Mouse (Mus musculus) MEL (cell line): ENCODE results near the gene Tmeff1. TPM values are rescaled to one million over a fixed set of nuclear protein-coding genes. Genes with fewer than 3 reads are reported as not detected.

Source experiments
- DNase-seq: peaks from one replicate; pipeline ENCODE4 v3.0.0; 2011; ENCODE audit warnings: low read depth, low spot score
- H3K27ac ChIP-seq: 2 replicates; pipeline ENCODE4 v1.5.1; 2012; ENCODE audit warnings: low read depth, mild to moderate bottlenecking, control low read depth, low read length, moderate library complexity; ENCODE audit not compliant: control insufficient read depth
- H3K27me3 ChIP-seq, 2 experiments: fragments of 150-350 bp in 1 of 2; sonication (generic) in 1 of 2; 2 replicates each; pipeline ENCODE4 v1.6.1; 2012; ENCODE audit warnings: low read length in 2 of 2, mild to moderate bottlenecking in 2 of 2, improper control_type of control experiment in 1 of 2, moderate library complexity in 1 of 2; ENCODE audit not compliant: insufficient read depth in 2 of 2, control insufficient read depth in 1 of 2
- H3K36me3 ChIP-seq, 2 experiments: 2 replicates each; pipeline ENCODE4 v1.6.1; 2012 to 2014; ENCODE audit warnings: low read length in 2 of 2, improper control_type of control experiment in 1 of 2, inconsistent platforms in 1 of 2, mild to moderate bottlenecking in 1 of 2; ENCODE audit not compliant: insufficient read depth in 2 of 2, control insufficient read depth in 1 of 2
- H3K4me1 ChIP-seq, 2 experiments: fragments of 150-350 bp in 1 of 2; sonication (generic) in 1 of 2; 2 replicates each; pipeline ENCODE4 v1.6.1; 2012; ENCODE audit warnings: low read length in 2 of 2, improper control_type of control experiment in 1 of 2, mild to moderate bottlenecking in 1 of 2; ENCODE audit not compliant: insufficient read depth in 2 of 2, control insufficient read depth in 1 of 2
- H3K4me3 ChIP-seq, 2 experiments: fragments of 150-350 bp in 1 of 2; sonication (generic) in 1 of 2; 2 replicates each; pipeline ENCODE4 v1.5.1; 2012; ENCODE audit warnings: low read depth in 2 of 2, low read length in 2 of 2, mild to moderate bottlenecking in 2 of 2, moderate library complexity in 2 of 2, control low read depth in 1 of 2, improper control_type of control experiment in 1 of 2; ENCODE audit not compliant: control insufficient read depth in 1 of 2, insufficient read depth in 1 of 2
- H3K79me2 ChIP-seq: 2 replicates; pipeline ENCODE4 v1.6.1; 2012; ENCODE audit warnings: mild to moderate bottlenecking, low read length, moderate library complexity; ENCODE audit not compliant: control insufficient read depth, poor library complexity, insufficient read depth
- H3K9ac ChIP-seq: 2 replicates; pipeline ENCODE4 v1.6.1; 2012; ENCODE audit warnings: low read depth, mild to moderate bottlenecking, control low read depth, low read length, moderate library complexity; ENCODE audit not compliant: control insufficient read depth, poor library complexity, severe bottlenecking
- H3K9me3 ChIP-seq: fragments of 150-350 bp; sonication (generic); replicated peaks from 2 replicates; pipeline ENCODE4 v1.6.1; 2012; ENCODE audit warnings: mild to moderate bottlenecking, low read length, improper control_type of control experiment, moderate library complexity; ENCODE audit not compliant: insufficient read depth
- BHLHE40 ChIP-seq: IDR thresholded peaks from 2 replicates; pipeline ENCODE4 v1.6.1; 2012; ENCODE audit warnings: low read depth, mild to moderate bottlenecking, inconsistent platforms, low read length, improper control_type of control experiment, borderline replicate concordance
- CHD1 ChIP-seq: IDR thresholded peaks from 2 replicates; pipeline ENCODE4 v1.6.1; 2012; ENCODE audit warnings: low read depth, mild to moderate bottlenecking, inconsistent platforms, low read length, improper control_type of control experiment
- CHD2 ChIP-seq: IDR thresholded peaks from 2 replicates; pipeline ENCODE4 v1.6.1; 2011; ENCODE audit warnings: low read length, improper control_type of control experiment
- CTCF ChIP-seq, 3 experiments: IDR thresholded peaks in 2 of 3; conservative IDR thresholded peaks in 1 of 3; 2 replicates each; pipeline ENCODE4 v1.5.1; 2011 to 2012; ENCODE audit warnings: low read length in 3 of 3, low read depth in 2 of 3, mild to moderate bottlenecking in 2 of 3, improper control_type of control experiment in 1 of 3, inconsistent platforms in 1 of 3, mixed read lengths in 1 of 3, moderate library complexity in 1 of 3; ENCODE audit not compliant: control insufficient read depth in 1 of 3, insufficient read depth in 1 of 3, poor library complexity in 1 of 3, severe bottlenecking in 1 of 3
- ELF1 ChIP-seq: IDR thresholded peaks from 2 replicates; pipeline ENCODE4 v1.6.1; 2014; ENCODE audit warnings: low read depth, mild to moderate bottlenecking, inconsistent platforms, low read length, improper control_type of control experiment, moderate library complexity
- GABPA ChIP-seq: IDR thresholded peaks from 2 replicates; pipeline ENCODE4 v1.6.1; 2012; ENCODE audit warnings: low read depth, mild to moderate bottlenecking, inconsistent platforms, low read length, improper control_type of control experiment, moderate library complexity
- HCFC1 ChIP-seq: IDR thresholded peaks from 2 replicates; pipeline ENCODE4 v1.6.1; 2012; ENCODE audit warnings: low read depth, mild to moderate bottlenecking, inconsistent platforms, low read length, improper control_type of control experiment, moderate library complexity
- JUND ChIP-seq: IDR thresholded peaks from 2 replicates; pipeline ENCODE4 v1.6.1; 2011; ENCODE audit warnings: low read depth, mild to moderate bottlenecking, improper control_type of control experiment, low read length
- MEF2A ChIP-seq: IDR thresholded peaks from 2 replicates; pipeline ENCODE4 v1.6.1; 2014; ENCODE audit warnings: low read depth, mild to moderate bottlenecking, inconsistent platforms, low read length, improper control_type of control experiment; ENCODE audit not compliant: poor library complexity, insufficient replicate concordance, severe bottlenecking; ENCODE audit errors: extremely low read depth
- MYB ChIP-seq: IDR thresholded peaks from 2 replicates; pipeline ENCODE4 v1.6.1; 2011; ENCODE audit warnings: mild to moderate bottlenecking, low read depth, low read length, improper control_type of control experiment
- NELFE ChIP-seq: IDR thresholded peaks from 2 replicates; pipeline ENCODE4 v1.6.1; 2011; ENCODE audit warnings: low read depth, low read length, improper control_type of control experiment
- NRF1 ChIP-seq: IDR thresholded peaks from 2 replicates; pipeline ENCODE4 v1.6.1; 2014; ENCODE audit warnings: low read depth, mild to moderate bottlenecking, inconsistent platforms, low read length, improper control_type of control experiment, moderate library complexity; ENCODE audit not compliant: poor library complexity, insufficient read depth, severe bottlenecking
- POLR2A ChIP-seq, 2 experiments: IDR thresholded peaks; 2 replicates each; pipeline ENCODE4 v1.6.1; 2011 to 2012; ENCODE audit warnings: low read length in 2 of 2, mild to moderate bottlenecking in 2 of 2, control low read depth in 1 of 2, improper control_type of control experiment in 1 of 2, low read depth in 1 of 2, moderate library complexity in 1 of 2; ENCODE audit not compliant: control insufficient read depth in 1 of 2, insufficient read depth in 1 of 2, poor library complexity in 1 of 2
- POLR2AphosphoS5 ChIP-seq: IDR thresholded peaks from 2 replicates; pipeline ENCODE4 v1.6.1; 2012; ENCODE audit warnings: low read depth, borderline replicate concordance, mild to moderate bottlenecking, inconsistent platforms, low read length, moderate library complexity, mixed read lengths
- RAD21 ChIP-seq: IDR thresholded peaks from 2 replicates; pipeline ENCODE4 v1.6.1; 2011; ENCODE audit warnings: mild to moderate bottlenecking, low read depth, low read length, improper control_type of control experiment
- TCF12 ChIP-seq: IDR thresholded peaks from 2 replicates; pipeline ENCODE4 v1.6.1; 2014; ENCODE audit warnings: low read depth, mild to moderate bottlenecking, inconsistent platforms, low read length, improper control_type of control experiment, moderate library complexity
- UBTF ChIP-seq: IDR thresholded peaks from 2 replicates; pipeline ENCODE4 v1.6.1; 2012; ENCODE audit warnings: low read depth, mild to moderate bottlenecking, inconsistent platforms, low read length, improper control_type of control experiment, moderate library complexity, borderline replicate concordance; ENCODE audit not compliant: insufficient read depth
- USF1 ChIP-seq: IDR thresholded peaks from 2 replicates; pipeline ENCODE4 v1.6.1; 2014; ENCODE audit warnings: low read depth, mild to moderate bottlenecking, inconsistent platforms, low read length, improper control_type of control experiment, moderate library complexity
- ZC3H11A ChIP-seq: IDR thresholded peaks from 2 replicates; pipeline ENCODE4 v1.6.1; 2012; ENCODE audit warnings: low read depth, mild to moderate bottlenecking, inconsistent platforms, low read length, improper control_type of control experiment
- ZKSCAN1 ChIP-seq: IDR thresholded peaks from 2 replicates; pipeline ENCODE4 v1.6.1; 2012; ENCODE audit warnings: low read depth, mild to moderate bottlenecking, inconsistent platforms, low read length, improper control_type of control experiment, moderate library complexity
- polyA plus RNA-seq, 2 experiments: library from polyadenylated mRNA; stranded (reverse) in 1 of 2; unstranded in 1 of 2; fragments of >175 nt in 1 of 2; fragments of >200 nt in 1 of 2; gene quantifications; 2 replicates each; pipeline versions ENCODE4 v1.2.1 to v1.2.4; 2012; ENCODE audit warnings: low replicate concordance in 2 of 2, low read depth in 1 of 2; ENCODE audit not compliant: insufficient read length in 2 of 2, insufficient read depth in 1 of 2, missing spikeins in 1 of 2
- total RNA-seq: library from RNA; depleted of rRNA; stranded (reverse); fragments of 300-350 nt; gene quantifications from 2 replicates; pipeline ENCODE4 v1.2.3, GENCODE M21; 2012

Gene Tmeff1
- total and polyA plus RNA-seq, 3 experiments = not detected

DNA sequence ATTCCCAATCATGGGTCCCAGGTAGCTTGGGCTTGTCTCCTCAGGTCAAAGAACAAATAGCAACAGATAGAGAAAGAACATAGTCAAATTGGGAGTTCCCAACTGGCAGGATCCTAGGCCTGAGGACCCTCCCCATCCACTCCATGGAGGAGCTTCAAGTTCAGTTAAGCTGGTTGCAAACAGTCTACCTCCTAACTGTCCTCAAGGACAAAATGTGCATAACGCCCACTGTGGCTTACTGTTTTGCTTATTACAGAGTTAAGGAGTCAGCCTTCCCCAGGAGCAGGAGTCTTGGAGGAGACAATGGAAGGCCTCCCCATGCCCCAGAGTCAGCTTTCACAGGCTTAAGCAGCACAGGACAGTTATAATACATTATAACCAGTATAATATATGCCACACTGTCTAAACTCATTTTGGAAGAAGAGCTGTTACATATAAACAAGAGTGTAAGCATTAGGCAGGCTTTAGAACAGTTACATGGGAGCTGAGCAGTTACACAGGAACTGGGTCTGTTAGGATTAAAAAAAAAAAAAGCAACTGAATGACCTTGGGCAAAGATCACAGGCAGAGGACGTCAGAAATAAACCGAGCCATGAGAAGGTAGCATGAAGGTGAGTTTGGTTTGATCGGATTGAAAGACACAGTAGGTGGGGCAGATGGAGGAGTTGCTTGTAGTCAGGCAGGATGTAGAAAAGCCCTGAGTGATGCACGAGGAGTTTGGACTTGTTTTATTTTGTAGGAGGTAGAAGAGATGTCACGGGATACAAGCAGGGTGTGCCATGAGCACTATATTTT, 41.7 kb upstream of the Tmeff1 start:
- no peak for DNase-seq
- H3K9me3 ChIP-seq = no peaks in the 10 kb centered on the region
- no peak overlapping the region for H3K4me3 ChIP-seq
- no peak overlapping the region for H3K27ac ChIP-seq
- no peak overlapping the region for H3K9ac ChIP-seq
- no peaks in the 10 kb centered on the region for H3K27me3 ChIP-seq
- TF ChIP-seq UBTF (no peak), RAD21 (no peak), USF1 (no peak)
- H3K79me2 ChIP-seq = no peaks in the 10 kb centered on the region
- no peaks in the 10 kb centered on the region for H3K4me1 ChIP-seq
- H3K36me3 ChIP-seq = no peaks in the 10 kb centered on the region

DNA sequence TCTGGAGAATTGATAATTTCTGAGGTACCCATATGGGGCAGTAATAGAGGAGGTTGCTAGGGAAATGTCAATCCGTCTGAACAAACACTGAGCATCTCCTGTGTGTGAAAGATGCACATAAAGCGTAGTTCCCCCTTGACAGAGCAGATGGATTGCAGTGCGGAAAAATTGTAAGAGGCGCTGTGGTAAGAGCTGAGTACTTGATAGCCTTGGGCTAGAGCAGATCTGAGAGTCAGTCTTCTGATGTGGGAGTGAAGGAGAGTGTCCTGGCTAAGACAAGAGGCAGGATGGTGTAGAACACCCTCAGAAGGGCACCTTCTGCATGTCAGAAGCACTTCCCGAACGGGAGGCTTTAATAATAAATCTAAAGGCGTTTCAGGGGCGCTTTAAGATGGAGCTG, 40.8 kb upstream of the Tmeff1 start:
- Histone ChIP-seq H3K4me3 (no peak overlapping the region), H3K9me3 (no peaks in the 10 kb centered on the region), H3K79me2 (no peaks in the 10 kb centered on the region), H3K27ac (no peak overlapping the region)
- TF ChIP-seq NELFE (no peak), CHD1 (no peak), HCFC1 (no peak), USF1 (no peak), MYB (no peak), CHD2 (no peak), RAD21 (no peak), MEF2A (no peak), TCF12 (no peak), UBTF (no peak), POLR2A (IDR thresholded peaks at IDR 0.05; ENCODE audit: control insufficient read depth in 1 of 2, insufficient read depth in 1 of 2, low read depth in 1 of 2, low read length in 2 of 2, poor library complexity in 1 of 2) (no peak), CTCF (IDR thresholded peaks at IDR 0.05 in 2 of 3, conservative IDR thresholded peaks at IDR 0.05 in 1 of 3; ENCODE audit: control insufficient read depth in 1 of 3, insufficient read depth in 1 of 3, low read depth in 2 of 3, low read length in 3 of 3, poor library complexity in 1 of 3, severe bottlenecking in 1 of 3) (no peak), NRF1 (no peak), JUND (no peak), ELF1 (no peak), ZKSCAN1 (no peak), BHLHE40 (no peak), GABPA (no peak), POLR2AphosphoS5 (no peak), ZC3H11A (no peak)
- TF ChIP-seq, all 39 proteins: peak for 0
- H3K36me3 ChIP-seq = no peaks in the 10 kb centered on the region
- H3K9ac ChIP-seq = no peak overlapping the region
- no peak for DNase-seq
- H3K4me1 ChIP-seq = no peaks in the 10 kb centered on the region
- H3K27me3 ChIP-seq = no peaks in the 10 kb centered on the region
